Mouse (Mus musculus) lung, adult 2 months (tissue): ENCODE results near the gene Ooep. TPM values are rescaled to one million over a fixed set of nuclear protein-coding genes. Genes with fewer than 3 reads are reported as not detected.

Source experiments
- DNase-seq: peaks from one replicate; pipeline ENCODE4 v3.0.0; 2022
- H3K4me1 ChIP-seq: fragments of 200-500 bp; 2 replicates; pipeline ENCODE4 v1.6.1; 2011; ENCODE audit warnings: low read length; ENCODE audit not compliant: control insufficient read depth, insufficient read depth
- H3K4me3 ChIP-seq: fragments of 200-500 bp; replicated peaks from 2 replicates; pipeline ENCODE3; 2011; ENCODE audit warnings: low read depth, mild to moderate bottlenecking, control low read depth, low read length; ENCODE audit errors: extremely low read depth
- CTCF ChIP-seq: fragments of 200-500 bp; IDR thresholded peaks from 2 replicates; pipeline ENCODE4 v1.5.1; 2011; ENCODE audit warnings: mild to moderate bottlenecking, low read length, control low read depth; ENCODE audit not compliant: insufficient read depth
- POLR2A ChIP-seq: fragments of 200-500 bp; IDR thresholded peaks from 2 replicates; pipeline ENCODE4 v1.6.1; 2011; ENCODE audit warnings: low read depth, mild to moderate bottlenecking, control low read depth, low read length, borderline replicate concordance; ENCODE audit errors: extremely low read depth
- WGBS: fragments of 180-500 bp; shearing (Covaris S2); methylation state at CpG from one replicate; pipeline ENCODE4 v1.1.7; 2018; 5-methylcytosine and 5-hydroxymethylcytosine counted together
- polyA plus RNA-seq: library from polyadenylated mRNA; depleted of rRNA; stranded (reverse); fragments of >200 nt; gene quantifications from 2 replicates; pipeline ENCODE4 v1.2.3, GENCODE M21; 2012

Gene Ooep
- polyA plus RNA-seq, 1 experiment, result 0.37 TPM

GRCm38 (mm10) chr9:78389981-78390380, 11.5 kb upstream of the Ooep start:
- no peak for TF ChIP-seq POLR2A
- no peak for TF ChIP-seq CTCF
- DNase-seq, result no peak
- Histone ChIP-seq H3K4me1 (no peaks in the 10 kb centered on the region), H3K4me3 (no peak overlapping the region)
- WGBS, result 44% methylated on average over 5 of the region's 5 CpGs

- TF ChIP-seq POLR2A (no peak), CTCF (no peak)
- 85% methylated on average over 7 of the region's 7 CpGs for WGBS
- Histone ChIP-seq H3K4me1 (no peaks in the 10 kb centered on the region), H3K4me3 (no peak overlapping the region)
- no peak for DNase-seq
Observed at GRCm38 (mm10) chr9:78386947-78387346, 8.4 kb upstream of the Ooep start.

GRCm38 (mm10) chr9:78385893-78386292, 7.4 kb upstream of the Ooep start:
- no peaks in the 10 kb centered on the region for H3K4me1 ChIP-seq
- WGBS, result 51% methylated on average over 3 of the region's 3 CpGs
- no peak for TF ChIP-seq CTCF
- TF ChIP-seq POLR2A, result no peak
- peak; percentile 4 for DNase-seq
- H3K4me3 ChIP-seq, result no peak overlapping the region

- TF ChIP-seq CTCF (no peak), POLR2A (no peak)
- Histone ChIP-seq H3K4me1 (no peaks in the 10 kb centered on the region), H3K4me3 (no peak overlapping the region)
- peak; percentile 4 for DNase-seq
- 50% methylated on average over 8 of the region's 8 CpGs for WGBS
Observed at GRCm38 (mm10) chr9:78377546-78377945, 979 bp downstream of the Ooep start.

GRCm38 (mm10) chr9:78375486-78375885, 3.0 kb downstream of the Ooep start:
- no peak for DNase-seq
- 88% methylated on average over 4 of the region's 4 CpGs for WGBS
- TF ChIP-seq CTCF, result no peak
- Histone ChIP-seq H3K4me3 (no peak overlapping the region), H3K4me1 (no peaks in the 10 kb centered on the region)

- no peak for DNase-seq
- WGBS, result 80% methylated on average over 1 of the region's 1 CpGs
- TF ChIP-seq CTCF, result no peak
- no peak for TF ChIP-seq POLR2A
- Histone ChIP-seq H3K4me1 (no peaks in the 10 kb centered on the region), H3K4me3 (no peak overlapping the region)
Observed at GRCm38 (mm10) chr9:78374885-78375389, 3.6 kb downstream of the Ooep start.

- no peak overlapping the region for H3K4me3 ChIP-seq
- TF ChIP-seq CTCF (no peak), POLR2A (no peak)
- WGBS, result 44% methylated on average over 5 of the region's 5 CpGs
- no peak for DNase-seq
- no peaks in the 10 kb centered on the region for H3K4me1 ChIP-seq
Observed at GRCm38 (mm10) chr9:78374397-78374796, 4.1 kb downstream of the Ooep start.

- TF ChIP-seq POLR2A (no peak), CTCF (no peak)
- DNase-seq, result no peak
- WGBS, result 56% methylated on average over 10 of the region's 10 CpGs
- Histone ChIP-seq H3K4me1 (no peaks in the 10 kb centered on the region), H3K4me3 (no peak overlapping the region)
Observed at GRCm38 (mm10) chr9:78372827-78373504, 5.6 kb downstream of the Ooep start.

- Histone ChIP-seq H3K4me1 (no peaks in the 10 kb centered on the region), H3K4me3 (no peak overlapping the region)
- TF ChIP-seq POLR2A (no peak), CTCF (no peak)
- no peak for DNase-seq
- 93% methylated on average over 3 of the region's 3 CpGs for WGBS
Observed at GRCm38 (mm10) chr9:78371441-78371840, 7.1 kb downstream of the Ooep start.

- 92% methylated on average over 7 of the region's 7 CpGs for WGBS
- no peak overlapping the region for H3K4me3 ChIP-seq
- no peak for TF ChIP-seq CTCF
- no peak for TF ChIP-seq POLR2A
- no peak for DNase-seq
- H3K4me1 ChIP-seq, result no peaks in the 10 kb centered on the region
Observed at GRCm38 (mm10) chr9:78369786-78370185, 8.7 kb downstream of the Ooep start.

GRCm38 (mm10) chr9:78369349-78369748, 9.2 kb downstream of the Ooep start:
- 92% methylated on average over 2 of the region's 2 CpGs for WGBS
- no peak for DNase-seq
- Histone ChIP-seq H3K4me3 (no peak overlapping the region), H3K4me1 (no peaks in the 10 kb centered on the region)
- TF ChIP-seq CTCF, result no peak
- no peak for TF ChIP-seq POLR2A
